Mouse (Mus musculus) layer of hippocampus, postnatal 10 days (tissue): ENCODE results near the gene Dnajb7. TPM values are rescaled to one million over a fixed set of nuclear protein-coding genes. Genes with fewer than 3 reads are reported as not detected.

ENCODE experiments used
- DNase-seq, 2 experiments: peaks; one replicate each; pipeline ENCODE4 v3.0.0; 2021; ENCODE audit warnings: low spot score in 2 of 2
- total RNA-seq, 2 experiments: library from RNA; stranded (reverse); gene quantifications; 2 replicates each; pipeline ENCODE4 v1.2.3; 2021

Dnajb7 gene
- total RNA-seq, 2 experiments from 2014 or later = 0.25 TPM; not detected in 1

- no peak for DNase-seq
These were observed 41.9 kb downstream of the Dnajb7 start for GRCm38 (mm10) chr15:81366241-81366640.

GRCm38 (mm10) chr15:81365246-81365645 is 42.9 kb downstream of the Dnajb7 start:
- DNase-seq = no peak

- DNase-seq = no peak
These were observed 43.8 kb downstream of the Dnajb7 start for GRCm38 (mm10) chr15:81364271-81364670.

- no peak for DNase-seq
These were observed 45.6 kb downstream of the Dnajb7 start for GRCm38 (mm10) chr15:81362501-81362900.

- DNase-seq = no peak
These were observed 46.6 kb downstream of the Dnajb7 start for GRCm38 (mm10) chr15:81361417-81362015.

- no peak for DNase-seq
These were observed 47.1 kb downstream of the Dnajb7 start for GRCm38 (mm10) chr15:81361022-81361404.

- DNase-seq = peak; percentile 94
These were observed 47.6 kb downstream of the Dnajb7 start, which contains the start of gene Slc25a17 for GRCm38 (mm10) chr15:81360345-81361021. Slc25a17 (minus strand) TSS chr15:81360812.

- DNase-seq = no peak
These were observed 48.7 kb downstream of the Dnajb7 start for GRCm38 (mm10) chr15:81359421-81359820.

GRCm38 (mm10) chr15:81358943-81359342 is 49.2 kb downstream of the Dnajb7 start:
- DNase-seq = no peak

GRCm38 (mm10) chr15:81356946-81357345 is 51.2 kb downstream of the Dnajb7 start:
- no peak for DNase-seq

Other genes starting within 250 kb of the Dnajb7 start
- 10 to 100 TPM; 56.5 to 61.3 TPM for gene Mrtfa, start 217.5 kb downstream of the Dnajb7 start, total RNA-seq
- 10 to 100 TPM; 16.4 to 17.3 TPM for gene Mchr1, start 172.8 kb downstream of the Dnajb7 start, total RNA-seq
- 10 to 100 TPM; 58.1 to 61.2 TPM for gene Slc25a17, start 47.5 kb downstream of the Dnajb7 start, total RNA-seq
- gene St13, start 8.2 kb downstream of the Dnajb7 start, total RNA-seq = 100 to 1,000 TPM; 189 to 211 TPM
- gene Xpnpep3, start 8.2 kb downstream of the Dnajb7 start, total RNA-seq = 10 to 100 TPM; 11.1 to 11.5 TPM
- gene Rbx1, start 58.0 kb upstream of the Dnajb7 start, total RNA-seq = 100 to 1,000 TPM; 139 to 157 TPM
- gene Ep300, start 177.1 kb upstream of the Dnajb7 start, total RNA-seq = 10 to 100 TPM; 57.8 to 59.5 TPM